Mouse (Mus musculus): ENCODE measurements at regions not wholly inside any gene's neighbourhood (a gene's known extent, or its start where the extent isn't known, plus 50 kb on each side); places are given as distances from the start of the nearest gene placed in this dataset.
A peak's percentile ranks its signal among the peaks of the same experiment; 100 is the strongest.

DNA sequence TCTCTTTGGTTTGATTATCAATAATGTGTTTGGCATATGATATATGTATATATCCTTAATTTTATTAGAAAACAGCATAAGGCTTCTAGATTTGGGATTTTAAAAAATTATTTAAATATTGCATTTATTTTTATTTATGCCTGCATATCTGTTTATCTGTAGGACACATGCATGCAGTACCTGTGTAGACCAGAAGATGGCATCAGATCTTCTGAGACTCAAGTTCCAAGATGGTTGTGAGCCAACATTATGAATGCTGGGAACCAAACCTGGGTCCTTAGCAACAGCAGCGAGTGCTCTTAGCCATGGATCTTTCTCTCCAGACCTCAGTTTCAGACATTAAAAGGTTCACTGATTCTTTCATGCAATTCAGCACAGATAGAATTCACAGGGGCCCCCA, 148.3 kb downstream of the Cdc42ep3 start:
- Histone ChIP-seq H3K9me3 (replicated peaks; ENCODE audit: control insufficient read depth, low read length) (0 out of 2 replicates have a peak, but pooled peaks cover 3% of the 10 kb centered on the region), H3K36me3 (ENCODE audit: control insufficient read depth, insufficient read depth, low read length) (no peaks in the 10 kb centered on the region), H3K27me3 (ENCODE audit: control insufficient read depth, insufficient read depth, low read length) (no peaks in the 10 kb centered on the region), H3K4me2 (ENCODE audit: low read depth, low read length) (no peak overlapping the region), H3K4me3 (replicated peaks; ENCODE audit: low read length) (no peak overlapping the region), H3K4me1 (ENCODE audit: control insufficient read depth, insufficient read depth, low read length) (no peaks in the 10 kb centered on the region), H3K27ac (ENCODE audit: low read length) (no peak overlapping the region), H3K9ac (ENCODE audit: low read length) (no peak overlapping the region)
- ATAC-seq (ENCODE audit: insufficient read depth, low FRiP score): no peak
- 94% methylated on average over 1 of the region's 1 CpGs for WGBS

DNA sequence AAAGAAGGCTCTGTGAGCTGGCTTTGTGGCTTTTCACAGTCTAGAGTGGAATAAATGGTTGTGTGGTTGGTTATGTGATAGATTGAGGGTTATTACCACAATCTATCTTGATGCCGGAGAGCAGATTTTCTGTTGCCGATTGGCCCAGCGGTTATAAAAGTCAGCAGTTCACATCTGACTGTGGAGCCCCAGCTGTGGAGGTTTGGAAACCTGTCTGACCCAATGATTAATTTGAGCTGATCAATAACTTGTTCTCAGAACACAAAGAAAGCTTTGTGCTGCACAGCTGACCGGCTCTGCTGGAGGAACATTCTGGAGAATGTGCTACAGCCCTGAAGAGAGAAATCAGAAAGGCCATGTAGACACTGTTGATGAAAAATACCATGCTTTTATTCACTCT, 148.8 kb downstream of the Cdc42ep3 start:
- Histone ChIP-seq H3K9me3 (replicated peaks; ENCODE audit: control insufficient read depth, low read length) (0 out of 2 replicates have a peak, but pooled peaks cover 3% of the 10 kb centered on the region), H3K4me1 (ENCODE audit: control insufficient read depth, insufficient read depth, low read length) (no peaks in the 10 kb centered on the region), H3K36me3 (ENCODE audit: control insufficient read depth, insufficient read depth, low read length) (no peaks in the 10 kb centered on the region), H3K9ac (ENCODE audit: low read length) (no peak overlapping the region), H3K27me3 (ENCODE audit: control insufficient read depth, insufficient read depth, low read length) (no peaks in the 10 kb centered on the region), H3K4me3 (replicated peaks; ENCODE audit: low read length) (no peak overlapping the region), H3K4me2 (ENCODE audit: low read depth, low read length) (no peak overlapping the region), H3K27ac (ENCODE audit: low read length) (no peak overlapping the region)
- WGBS: 74% methylated on average over 4 of the region's 4 CpGs
- no peak for ATAC-seq (ENCODE audit: insufficient read depth, low FRiP score)

DNA sequence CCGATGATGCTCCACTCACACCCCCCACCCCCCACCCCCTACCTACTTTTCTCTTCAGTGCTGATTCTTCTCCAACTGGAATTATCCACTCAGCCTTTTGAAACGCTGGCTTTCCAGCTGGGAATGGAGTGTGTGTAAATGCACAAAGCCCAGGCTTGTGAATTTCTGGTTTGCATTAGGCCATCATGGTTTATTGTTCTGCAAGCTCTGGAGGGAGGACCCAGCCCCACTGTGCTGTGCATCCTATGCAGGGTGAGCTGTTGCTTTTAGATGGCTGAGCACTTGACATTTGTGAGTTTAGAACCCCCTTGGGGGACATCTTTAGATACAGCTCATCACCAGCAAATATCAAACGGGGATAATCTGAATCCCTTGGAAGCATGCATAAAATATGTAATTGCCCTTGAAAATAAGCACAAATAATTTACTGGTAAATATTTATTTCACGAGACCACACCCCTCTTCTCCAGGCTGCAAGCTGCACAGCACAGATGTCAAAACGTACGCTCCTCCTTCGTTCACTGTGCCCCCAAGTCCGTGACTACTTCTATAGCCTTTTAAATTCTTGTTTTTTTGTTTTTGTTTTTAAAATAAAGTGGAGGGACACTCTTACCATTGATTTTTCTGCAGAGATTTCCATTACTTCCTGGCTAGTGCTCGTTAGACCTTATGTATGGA, 148.2 kb downstream of the Qpct start:
- ATAC-seq (ENCODE audit: insufficient read depth, low FRiP score): no peak
- H3K27me3 ChIP-seq (ENCODE audit: control insufficient read depth, insufficient read depth, low read length): no peaks in the 10 kb centered on the region
- 0 out of 2 replicates have a peak, but pooled peaks cover 3% of the 10 kb centered on the region for H3K9me3 ChIP-seq (replicated peaks; ENCODE audit: control insufficient read depth, low read length)
- H3K4me1 ChIP-seq (ENCODE audit: control insufficient read depth, insufficient read depth, low read length): no peaks in the 10 kb centered on the region
- no peak overlapping the region for H3K27ac ChIP-seq (ENCODE audit: low read length)
- 67% methylated on average over 9 of the region's 9 CpGs for whole genome bisulfite sequencing
- no peak overlapping the region for H3K4me3 ChIP-seq (replicated peaks; ENCODE audit: low read length)
- no peaks in the 10 kb centered on the region for H3K36me3 ChIP-seq (ENCODE audit: control insufficient read depth, insufficient read depth, low read length)
- no peak overlapping the region for H3K4me2 ChIP-seq (ENCODE audit: low read depth, low read length)
- H3K9ac ChIP-seq (ENCODE audit: low read length): no peak overlapping the region

DNA sequence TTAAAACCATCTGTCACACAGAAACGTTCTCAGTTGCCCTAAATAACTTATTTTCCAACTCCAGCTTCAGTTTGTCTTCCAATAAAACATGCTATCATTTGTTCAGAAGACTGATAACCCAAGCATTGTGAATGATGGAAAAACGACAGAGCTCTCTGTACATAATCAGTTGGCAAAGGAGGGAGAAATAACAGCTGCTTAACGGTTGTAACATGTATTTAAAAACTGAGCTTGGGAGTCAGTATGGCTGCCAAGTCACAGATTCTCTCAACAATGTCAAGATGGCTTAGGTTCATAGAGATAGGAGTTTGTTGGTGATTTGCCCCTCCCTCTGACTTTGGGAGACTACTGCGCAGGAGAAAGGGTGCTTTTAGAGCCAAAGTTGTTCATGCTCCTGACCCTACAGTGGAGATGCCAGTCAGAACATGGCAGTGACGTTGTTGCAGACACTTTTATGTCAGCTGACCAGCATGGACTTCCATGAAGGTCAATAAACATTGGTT, 140.2 kb downstream of the Qpct start:
- Histone ChIP-seq H3K27me3 (ENCODE audit: control insufficient read depth, insufficient read depth, low read length) (no peaks in the 10 kb centered on the region), H3K9ac (ENCODE audit: low read length) (no peak overlapping the region), H3K4me1 (ENCODE audit: control insufficient read depth, insufficient read depth, low read length) (no peaks in the 10 kb centered on the region), H3K4me2 (ENCODE audit: low read depth, low read length) (no peak overlapping the region), H3K27ac (ENCODE audit: low read length) (no peak overlapping the region), H3K4me3 (replicated peaks; ENCODE audit: low read length) (no peak overlapping the region), H3K36me3 (ENCODE audit: control insufficient read depth, insufficient read depth, low read length) (no peaks in the 10 kb centered on the region), H3K9me3 (replicated peaks; ENCODE audit: control insufficient read depth, low read length) (no peaks in the 10 kb centered on the region)
- ATAC-seq (ENCODE audit: insufficient read depth, low FRiP score): no peak
- WGBS: 66% methylated on average over 5 of the region's 5 CpGs

DNA sequence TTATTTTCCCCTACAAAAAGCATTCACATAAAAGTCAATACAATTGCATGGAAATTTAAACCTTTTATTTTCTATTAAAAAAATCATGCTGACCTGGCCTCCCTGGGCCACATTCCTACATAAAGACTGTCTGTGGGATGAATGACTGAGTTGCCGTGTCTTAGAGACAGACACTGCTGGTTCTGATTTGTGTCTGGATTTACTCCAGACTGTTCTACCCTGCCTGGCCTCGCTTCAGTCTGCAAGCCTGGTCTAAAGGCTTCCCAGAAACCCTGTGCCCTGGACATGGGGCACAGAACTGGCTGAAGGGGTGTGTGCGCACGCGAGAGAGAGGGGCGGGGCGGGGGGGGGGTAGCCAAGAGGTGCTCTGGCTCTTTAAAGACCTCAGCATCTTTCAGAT, 136.6 kb downstream of the Qpct start:
- Histone ChIP-seq H3K4me3 (replicated peaks; ENCODE audit: low read length) (no peak overlapping the region), H3K27ac (ENCODE audit: low read length) (no peak overlapping the region), H3K9ac (ENCODE audit: low read length) (no peak overlapping the region), H3K9me3 (replicated peaks; ENCODE audit: control insufficient read depth, low read length) (no peaks in the 10 kb centered on the region), H3K36me3 (ENCODE audit: control insufficient read depth, insufficient read depth, low read length) (no peaks in the 10 kb centered on the region), H3K27me3 (ENCODE audit: control insufficient read depth, insufficient read depth, low read length) (no peaks in the 10 kb centered on the region), H3K4me1 (ENCODE audit: control insufficient read depth, insufficient read depth, low read length) (no peaks in the 10 kb centered on the region), H3K4me2 (ENCODE audit: low read depth, low read length) (no peak overlapping the region)
- ATAC-seq (ENCODE audit: insufficient read depth, low FRiP score): no peak
- WGBS: 81% methylated on average over 7 of the region's 7 CpGs

DNA sequence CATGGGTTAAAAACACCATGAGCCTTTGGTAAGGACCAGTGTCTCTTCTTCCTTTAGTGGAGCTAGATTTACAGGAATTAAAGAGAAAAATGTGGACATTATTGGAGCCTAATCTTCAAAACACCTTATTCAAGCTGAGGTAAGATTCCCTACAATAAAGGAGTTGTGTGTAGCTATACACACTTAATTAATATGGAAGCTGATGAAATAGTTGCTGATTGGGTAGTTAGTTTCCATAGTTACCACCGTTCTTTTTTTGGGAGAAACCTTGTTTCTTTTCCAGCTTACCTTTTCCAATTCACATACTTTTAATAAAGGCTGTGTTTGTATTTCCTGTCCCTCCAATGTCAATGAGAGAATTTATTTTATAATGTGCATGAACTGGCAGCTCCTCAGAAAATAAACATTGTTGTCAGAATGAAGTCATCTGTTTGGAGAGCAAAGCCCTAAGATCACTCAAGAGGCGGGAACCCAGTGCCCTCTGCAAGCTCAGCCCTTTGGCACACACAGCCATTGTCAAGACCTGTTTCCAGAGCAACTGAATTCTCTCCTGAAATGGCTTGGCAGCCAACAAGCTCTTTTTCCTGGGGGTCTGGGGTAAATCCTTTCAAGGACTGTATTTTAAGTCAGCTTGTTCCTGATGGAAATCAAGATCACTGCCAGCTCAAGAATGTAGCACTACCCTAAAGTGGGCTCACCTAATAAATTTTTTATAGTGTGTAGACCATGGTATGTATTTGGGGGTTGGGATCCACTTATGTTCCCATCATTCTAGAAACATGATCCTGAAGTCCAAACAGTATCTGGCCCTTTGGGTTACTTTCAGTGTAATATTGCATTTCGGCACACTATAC, 128.8 kb downstream of the Qpct start:
- H3K4me1 ChIP-seq (ENCODE audit: control insufficient read depth, insufficient read depth, low read length): 0 out of 2 replicates have a peak, but pooled peaks cover 2% of the 10 kb centered on the region
- no peak overlapping the region; the same call in none of the 2 replicates for H3K27ac ChIP-seq (ENCODE audit: low read length)
- no peak overlapping the region for H3K9ac ChIP-seq (ENCODE audit: low read length)
- no peak for ATAC-seq (ENCODE audit: insufficient read depth, low FRiP score)
- H3K36me3 ChIP-seq (ENCODE audit: control insufficient read depth, insufficient read depth, low read length): no peaks in the 10 kb centered on the region
- H3K9me3 ChIP-seq (replicated peaks; ENCODE audit: control insufficient read depth, low read length): no peaks in the 10 kb centered on the region
- no peaks in the 10 kb centered on the region for H3K27me3 ChIP-seq (ENCODE audit: control insufficient read depth, insufficient read depth, low read length)
- no peak overlapping the region for H3K4me2 ChIP-seq (ENCODE audit: low read depth, low read length)
- H3K4me3 ChIP-seq (replicated peaks; ENCODE audit: low read length): no peak overlapping the region
- WGBS: 48% methylated on average over 3 of the region's 3 CpGs

DNA sequence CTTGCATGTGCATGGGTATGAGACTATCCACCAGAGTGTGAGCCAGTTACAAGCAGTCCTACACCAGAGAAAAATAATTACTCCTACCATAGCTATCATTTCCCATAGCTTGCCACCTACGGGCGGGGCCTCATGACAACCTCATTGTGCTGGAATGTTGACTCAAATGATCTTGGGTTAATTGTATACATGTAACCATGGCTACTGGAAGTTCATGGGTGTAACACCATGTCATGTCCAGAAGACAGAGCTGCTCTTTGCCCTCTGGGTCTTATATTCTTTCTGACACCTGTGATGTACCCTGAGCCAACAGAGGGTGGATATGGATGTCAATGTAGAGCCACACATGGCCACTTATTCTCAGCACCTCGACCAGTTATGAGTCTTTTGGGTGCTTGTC, 125.6 kb downstream of the Qpct start:
- no peaks in the 10 kb centered on the region for H3K36me3 ChIP-seq (ENCODE audit: control insufficient read depth, insufficient read depth, low read length)
- no peak overlapping the region for H3K4me2 ChIP-seq (ENCODE audit: low read depth, low read length)
- ATAC-seq (ENCODE audit: insufficient read depth, low FRiP score): peak; percentile 78
- H3K27ac ChIP-seq (ENCODE audit: low read length): no peak overlapping the region
- no peaks in the 10 kb centered on the region for H3K27me3 ChIP-seq (ENCODE audit: control insufficient read depth, insufficient read depth, low read length)
- no peak overlapping the region for H3K9ac ChIP-seq (ENCODE audit: low read length)
- 60% methylated on average over 3 of the region's 3 CpGs for WGBS
- H3K9me3 ChIP-seq (replicated peaks; ENCODE audit: control insufficient read depth, low read length): no peaks in the 10 kb centered on the region
- 0 out of 2 replicates have a peak, but pooled peaks cover 2% of the 10 kb centered on the region for H3K4me1 ChIP-seq (ENCODE audit: control insufficient read depth, insufficient read depth, low read length)
- no peak overlapping the region for H3K4me3 ChIP-seq (replicated peaks; ENCODE audit: low read length)

DNA sequence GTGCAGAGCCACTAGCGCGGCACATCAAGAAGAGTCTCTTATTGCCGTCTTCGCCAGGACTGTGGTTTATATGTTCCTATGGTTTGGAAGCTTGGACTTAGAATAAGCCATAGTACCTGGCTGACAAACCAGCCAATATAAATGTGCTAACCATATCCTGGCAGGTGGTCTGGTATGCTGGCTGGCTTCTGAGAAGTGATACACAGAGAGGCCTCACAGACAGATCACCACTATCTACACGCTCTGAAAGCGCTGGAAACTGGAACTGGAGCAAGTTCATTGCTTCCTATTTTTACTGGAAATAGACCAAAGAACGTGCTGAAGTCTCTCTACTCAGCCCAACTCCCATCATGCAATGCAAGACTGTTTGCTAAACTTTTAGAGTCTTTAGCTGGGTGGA, 124.7 kb downstream of the Qpct start:
- no peak overlapping the region for H3K4me3 ChIP-seq (replicated peaks; ENCODE audit: low read length)
- 0 out of 2 replicates have a peak, but pooled peaks cover 6% of the 10 kb centered on the region for H3K4me1 ChIP-seq (ENCODE audit: control insufficient read depth, insufficient read depth, low read length)
- H3K9ac ChIP-seq (ENCODE audit: low read length): no peak overlapping the region
- no peak overlapping the region; the same call in 1 of the 2 replicates for H3K27ac ChIP-seq (ENCODE audit: low read length)
- no peak for ATAC-seq (ENCODE audit: insufficient read depth, low FRiP score)
- WGBS: 70% methylated on average over 7 of the region's 7 CpGs
- H3K9me3 ChIP-seq (replicated peaks; ENCODE audit: control insufficient read depth, low read length): no peaks in the 10 kb centered on the region
- H3K36me3 ChIP-seq (ENCODE audit: control insufficient read depth, insufficient read depth, low read length): no peaks in the 10 kb centered on the region
- no peaks in the 10 kb centered on the region for H3K27me3 ChIP-seq (ENCODE audit: control insufficient read depth, insufficient read depth, low read length)
- no peak overlapping the region for H3K4me2 ChIP-seq (ENCODE audit: low read depth, low read length)

DNA sequence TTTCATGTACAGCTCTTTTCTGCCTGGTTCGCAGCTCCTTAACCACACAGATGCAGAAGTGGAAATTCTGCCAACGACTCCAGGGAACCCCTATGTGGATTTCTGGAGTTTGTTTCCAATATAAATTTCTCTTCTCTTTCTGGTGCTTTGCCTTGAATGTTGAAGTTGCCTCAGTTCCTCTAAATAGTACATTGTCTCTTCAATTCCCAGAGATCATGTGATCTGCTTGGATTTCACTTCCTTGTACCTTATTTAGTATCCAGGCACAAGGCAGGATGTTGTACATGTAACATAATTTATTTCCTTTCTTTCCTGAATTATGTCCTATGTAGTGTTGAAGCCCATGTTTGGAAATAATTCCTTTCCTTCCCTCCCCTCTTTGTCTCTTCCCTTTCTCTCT, 123.7 kb downstream of the Qpct start:
- Histone ChIP-seq H3K4me3 (replicated peaks; ENCODE audit: low read length) (no peak overlapping the region), H3K27me3 (ENCODE audit: control insufficient read depth, insufficient read depth, low read length) (no peaks in the 10 kb centered on the region), H3K27ac (ENCODE audit: low read length) (no peak overlapping the region), H3K9ac (ENCODE audit: low read length) (no peak overlapping the region), H3K9me3 (replicated peaks; ENCODE audit: control insufficient read depth, low read length) (no peaks in the 10 kb centered on the region), H3K4me2 (ENCODE audit: low read depth, low read length) (no peak overlapping the region), H3K4me1 (ENCODE audit: control insufficient read depth, insufficient read depth, low read length) (0 out of 2 replicates have a peak, but pooled peaks cover 6% of the 10 kb centered on the region), H3K36me3 (ENCODE audit: control insufficient read depth, insufficient read depth, low read length) (no peaks in the 10 kb centered on the region)
- WGBS: 68% methylated on average over 2 of the region's 2 CpGs
- no peak for ATAC-seq (ENCODE audit: insufficient read depth, low FRiP score)
